ENCODE assay signal across 8 mouse cellular contexts in the genomic region with DNA sequence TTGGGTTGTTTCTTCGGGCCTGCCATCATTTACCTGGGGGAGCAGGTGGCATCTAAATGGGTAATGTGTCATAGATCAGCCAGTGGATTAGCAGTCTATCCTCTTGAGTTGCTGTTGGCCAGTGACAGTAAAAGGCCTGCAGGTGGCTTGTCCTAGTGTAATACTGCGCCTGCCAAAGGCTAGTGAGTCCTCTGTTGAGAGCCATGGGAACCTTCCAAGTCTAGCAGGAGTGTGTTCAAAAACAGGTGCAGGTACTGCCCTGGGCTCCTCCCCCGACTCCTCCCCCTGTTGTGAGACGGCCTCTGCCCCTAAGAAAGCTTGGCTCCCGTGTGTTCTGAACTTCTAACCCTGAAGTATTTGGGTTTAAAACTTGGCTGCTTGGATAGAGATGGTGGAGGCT. TPM values are rescaled to one million over a fixed set of nuclear protein-coding genes. Genes with fewer than 3 reads are reported as not detected.
DNase-seq lines count a peak whose midpoint lies in the region; TF ChIP-seq lines count a peak whose summit lies in the region.

No protein-coding gene starts in this region.

- TF ChIP-seq CTCF in embryonic fibroblast, embryonic 13.5 days (IDR thresholded peaks at IDR 0.05; ENCODE audit: borderline replicate concordance, insufficient read depth, low read length) = no peak

- DNase-seq in lung, adult 18-20 months = peak; percentile 34 to 66
- no peak for DNase-seq in lung, postnatal 4 days
- peak; percentile 84 to 86 for DNase-seq in kidney, adult 8-10 months
- no peak for DNase-seq in midbrain, embryonic 10.5 days (ENCODE audit: low spot score)
- DNase-seq in thymus, postnatal 14 days = no peak
- DNase-seq in urinary bladder, postnatal 25 days (ENCODE audit: low spot score) = no peak
- no peak for DNase-seq in frontal cortex, postnatal 10 days (ENCODE audit: low spot score in 2 of 2)

- H3K4me3 ChIP-seq in embryonic fibroblast, embryonic 13.5 days (ENCODE audit: insufficient read depth, low read length) = peak overlapping the region; percentile 71
- H3K4me3 ChIP-seq in midbrain, embryonic 10.5 days = peak overlapping the region; percentile 73

- peaks cover 12% of the 10 kb centered on the region; the same call in 1 of the 2 replicates for H3K9me3 ChIP-seq in midbrain, embryonic 10.5 days (replicated peaks)

- peak overlapping the region; percentile 83 for H3K27ac ChIP-seq in embryonic fibroblast, embryonic 13.5 days (ENCODE audit: insufficient read depth, low read length)
- H3K27ac ChIP-seq in midbrain, embryonic 10.5 days (replicated peaks) = 0 out of 2 replicates have a peak overlapping the region, but pooled peaks have one; percentile 98

- peaks cover 18% of the 10 kb centered on the region for H3K36me3 ChIP-seq in midbrain, embryonic 10.5 days

- 30% methylated on average over 5 of the region's 5 CpGs for WGBS in midbrain, embryonic 10.5 days

- TF ChIP-seq POLR2A in embryonic fibroblast, embryonic 13.5 days (IDR thresholded peaks at IDR 0.05; ENCODE audit: low read depth, low read length) = 0 out of 2 replicates have a peak, but pooled peaks have one; percentile 5

- H3K4me1 ChIP-seq in embryonic fibroblast, embryonic 13.5 days (ENCODE audit: control insufficient read depth, insufficient read depth, low read length) = no peaks in the 10 kb centered on the region
- peaks cover 60% of the 10 kb centered on the region for H3K4me1 ChIP-seq in midbrain, embryonic 10.5 days

- 0 out of 2 replicates have a peak, but pooled peaks cover 14% of the 10 kb centered on the region for H3K27me3 ChIP-seq in midbrain, embryonic 10.5 days (ENCODE audit: low read depth, poor library complexity, severe bottlenecking)

RNA-seq across cellular contexts. Expression of a gene that starts 1.9 kb away (rescaled TPM):
- 21.4 and 32.1 TPM in 2 replicates for polyA plus RNA-seq in embryonic fibroblast, embryonic 13.5 days (2011; ENCODE audit: insufficient read length, low read depth, missing spikeins)
- 16.6 and 23.2 TPM in 2 replicates for polyA plus RNA-seq in midbrain, embryonic 10.5 days (2016; fragmentation: Nextera tagmentation; extraction: Ambion mirVana)

Comparison
In these comparisons a context has a peak if more than half of its experiments do, and no peak if none do; other contexts are left out.
1. DNase-seq: peak in lung, adult 18-20 months (2 of 2) and kidney, adult 8-10 months (2 of 2); none in lung, postnatal 4 days (0 of 2), midbrain, embryonic 10.5 days (single experiment), thymus, postnatal 14 days (single experiment), urinary bladder, postnatal 25 days (single experiment) and frontal cortex, postnatal 10 days (0 of 2).